Mouse (Mus musculus) E14TG2a.4 (cell line): ENCODE results near the gene Cyb5b.
"Not testable (repeated sequence)": the region's sequence is repeated elsewhere in the genome, so short reads cannot be mapped to it uniquely, and the experiment has no call there.

ENCODE experiments used
- H3K27me3 ChIP-seq: 2 replicates; pipeline ENCODE4 v1.6.1; 2014; ENCODE audit warnings: low read length, control low read depth; ENCODE audit not compliant: insufficient read depth
- H3K36me3 ChIP-seq: 2 replicates; pipeline ENCODE4 v1.6.1; 2014; ENCODE audit warnings: low read length, control low read depth; ENCODE audit not compliant: insufficient read depth
- H3K4me1 ChIP-seq: replicated peaks from 2 replicates; pipeline ENCODE4 v1.6.1; 2014; ENCODE audit warnings: low read depth, low read length, control low read depth
- H3K4me3 ChIP-seq: replicated peaks from 2 replicates; pipeline ENCODE4 v1.5.1; 2014; ENCODE audit warnings: mild to moderate bottlenecking, low read length
- H3K9me3 ChIP-seq: 2 replicates; pipeline ENCODE4 v1.6.1; 2014; ENCODE audit warnings: low read length, control low read depth
- CTCF ChIP-seq: conservative IDR thresholded peaks from 2 replicates; pipeline ENCODE4 v1.5.1; 2014; ENCODE audit warnings: low read length
- NANOG ChIP-seq: IDR thresholded peaks from 2 replicates; pipeline ENCODE4 v1.6.1; 2014; ENCODE audit warnings: borderline replicate concordance, low read length, mixed read lengths
- POU5F1 ChIP-seq: IDR thresholded peaks from 2 replicates; pipeline ENCODE4 v1.6.1; 2014; ENCODE audit warnings: low read length, borderline replicate concordance

Cyb5b gene

GRCm38 (mm10) chr8:107150404-107151157, at the start of gene Cyb5b:
TSS of gene Cyb5b (plus strand) at chr8:107150640.
- peaks cover 4% of the 10 kb centered on the region; the same call in 1 of the 2 replicates for H3K27me3 ChIP-seq
- TF ChIP-seq POU5F1 = no peak
- TF ChIP-seq NANOG = no peak
- no peak for TF ChIP-seq CTCF
- 0 out of 2 replicates have a peak, but pooled peaks cover under 1% of the 10 kb centered on the region for H3K9me3 ChIP-seq
- peaks cover 30% of the 10 kb centered on the region for H3K4me1 ChIP-seq
- peaks cover 31% of the 10 kb centered on the region for H3K36me3 ChIP-seq
- peak within 1 kb of the TSS; percentile 86 for H3K4me3 ChIP-seq

GRCm38 (mm10) chr8:107104547-107104946, 45.9 kb upstream of the Cyb5b start:
- Histone ChIP-seq H3K9me3 (no peaks in the 10 kb centered on the region), H3K36me3 (no peaks in the 10 kb centered on the region), H3K4me3 (no peak overlapping the region), H3K27me3 (no peaks in the 10 kb centered on the region), H3K4me1 (peaks cover 25% of the 10 kb centered on the region)
- TF ChIP-seq CTCF (peak; percentile 76), POU5F1 (no peak)

- peaks cover 53% of the 10 kb centered on the region for H3K4me1 ChIP-seq
- not testable (repeated sequence) for H3K36me3 ChIP-seq
Observed at GRCm38 (mm10) chr8:107108089-107108488, 42.4 kb upstream of the Cyb5b start.

DNA sequence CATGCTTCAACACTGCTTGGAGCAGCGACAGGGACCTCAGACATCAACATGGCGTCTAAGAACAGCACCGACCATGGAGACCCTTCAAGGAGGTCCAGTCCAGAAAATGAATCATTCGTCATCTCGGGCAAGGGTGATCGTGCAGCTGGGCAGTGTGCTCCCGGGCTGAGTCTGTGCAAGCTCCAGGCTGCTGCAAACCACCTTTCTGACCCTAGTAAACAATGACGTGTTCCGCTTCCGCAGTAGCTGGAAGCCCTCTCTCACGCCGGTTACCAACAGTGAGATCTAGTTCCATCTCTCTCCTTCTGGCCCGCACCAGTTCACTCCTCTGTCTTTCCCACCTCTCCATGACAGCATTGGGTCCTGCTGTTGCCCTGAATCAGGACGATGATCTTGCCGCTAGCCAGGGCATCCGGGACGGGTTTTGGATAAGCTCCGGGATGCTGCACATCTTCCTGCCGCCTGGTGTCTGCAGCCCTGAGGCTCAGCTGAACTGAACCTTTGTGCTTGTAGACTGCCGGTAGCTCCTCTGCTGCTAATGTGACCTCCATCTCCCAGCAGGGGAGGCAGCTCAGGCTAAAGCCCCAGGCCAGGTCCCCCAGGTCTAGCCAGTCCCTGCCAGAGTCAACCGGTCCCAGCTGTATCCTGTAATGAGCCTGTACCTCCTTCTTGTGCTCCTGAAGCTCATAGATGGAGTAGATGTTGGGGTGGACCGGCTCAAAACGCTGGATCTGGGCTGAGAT, 41.3 kb upstream of the Cyb5b start:
- TF ChIP-seq NANOG = no peak; the same call in 1 of the 2 replicates
- TF ChIP-seq POU5F1 = no peak
- TF ChIP-seq CTCF = no peak
- H3K4me3 ChIP-seq = peak overlapping the region; percentile 76
- no peaks in the 10 kb centered on the region for H3K36me3 ChIP-seq
- H3K27me3 ChIP-seq = no peaks in the 10 kb centered on the region
- peaks cover 64% of the 10 kb centered on the region for H3K4me1 ChIP-seq
- no peaks in the 10 kb centered on the region for H3K9me3 ChIP-seq

More at GRCm38 (mm10) chr8:107108089-107108488, 42.4 kb upstream of the Cyb5b start:
- TF ChIP-seq CTCF = peak; percentile 30
- H3K4me3 ChIP-seq = peak overlapping the region; percentile 76
- H3K27me3 ChIP-seq, H3K9me3 ChIP-seq: not testable (repeated sequence)

DNA sequence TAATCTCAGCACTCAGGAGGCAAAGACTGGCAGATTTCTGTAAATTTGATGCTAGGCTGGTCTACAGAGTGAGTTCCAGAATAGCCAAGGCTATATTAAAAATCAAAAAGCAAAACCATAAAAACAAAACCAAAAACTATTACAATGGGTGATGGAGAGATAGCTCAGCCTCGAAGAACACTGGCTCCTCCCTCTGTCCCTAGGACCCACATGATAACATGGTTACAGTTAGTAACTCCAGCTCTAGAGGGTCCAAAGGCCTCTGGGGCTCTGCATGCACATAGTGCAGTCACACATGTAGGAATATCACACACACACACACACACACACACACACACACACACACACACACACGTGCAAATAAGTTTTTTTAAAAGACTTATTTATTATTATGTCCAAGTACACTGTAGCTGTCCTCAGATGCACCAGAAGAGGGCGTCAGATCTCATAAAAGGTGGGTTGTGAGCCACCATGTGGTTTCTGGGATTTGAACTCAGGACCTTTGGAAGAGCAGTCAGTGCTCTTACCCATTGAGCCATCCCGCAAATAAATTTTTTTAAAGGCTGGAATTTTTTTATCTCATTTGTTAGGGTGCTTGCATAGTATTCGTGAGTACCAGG, 40.5 kb upstream of the Cyb5b start:
- H3K27me3 ChIP-seq = no peaks in the 10 kb centered on the region
- H3K9me3 ChIP-seq = no peaks in the 10 kb centered on the region
- TF ChIP-seq CTCF (peak; percentile 24), NANOG (no peak)
- H3K36me3 ChIP-seq = no peaks in the 10 kb centered on the region
- peak overlapping the region; percentile 76; the same call in 1 of the 2 replicates for H3K4me3 ChIP-seq
- H3K4me1 ChIP-seq = peaks cover 72% of the 10 kb centered on the region

DNA sequence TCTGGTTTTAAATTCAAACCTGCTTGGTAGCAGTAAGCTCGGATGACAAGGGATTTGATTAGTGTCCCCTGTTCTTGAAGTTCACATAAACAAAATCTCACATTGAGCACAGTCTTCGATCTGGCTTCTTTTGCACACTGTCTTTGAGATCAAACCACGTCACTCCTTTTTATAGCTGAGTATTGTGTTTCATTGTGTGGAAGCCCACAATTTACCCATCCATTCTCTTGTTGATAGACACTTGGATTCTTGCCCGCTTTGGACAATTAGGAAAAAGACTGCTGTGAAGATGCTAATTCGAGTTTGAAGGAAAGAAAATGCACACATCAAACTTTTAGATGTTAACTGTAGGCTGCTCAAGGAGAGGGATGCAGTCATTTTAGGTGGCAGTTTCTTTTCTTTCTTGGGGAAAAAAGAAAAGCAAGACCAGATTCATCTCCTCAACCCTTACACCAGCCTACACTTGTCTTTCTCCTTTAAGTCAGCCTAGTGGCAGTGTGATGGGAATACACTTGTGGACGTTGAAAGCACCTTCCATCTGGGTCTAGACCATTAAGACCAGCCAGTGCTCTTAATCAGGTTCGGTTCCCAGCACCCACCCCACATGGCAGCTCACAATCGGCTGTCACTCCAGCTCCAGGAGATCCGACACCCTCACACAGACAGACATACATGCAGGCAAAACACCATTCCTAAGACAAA, 39.7 kb upstream of the Cyb5b start:
- Histone ChIP-seq H3K4me3 (no peak overlapping the region), H3K4me1 (peaks cover 76% of the 10 kb centered on the region), H3K27me3 (no peaks in the 10 kb centered on the region), H3K9me3 (no peaks in the 10 kb centered on the region), H3K36me3 (no peaks in the 10 kb centered on the region)
- TF ChIP-seq CTCF (no peak), NANOG (peak; percentile 81)

DNA sequence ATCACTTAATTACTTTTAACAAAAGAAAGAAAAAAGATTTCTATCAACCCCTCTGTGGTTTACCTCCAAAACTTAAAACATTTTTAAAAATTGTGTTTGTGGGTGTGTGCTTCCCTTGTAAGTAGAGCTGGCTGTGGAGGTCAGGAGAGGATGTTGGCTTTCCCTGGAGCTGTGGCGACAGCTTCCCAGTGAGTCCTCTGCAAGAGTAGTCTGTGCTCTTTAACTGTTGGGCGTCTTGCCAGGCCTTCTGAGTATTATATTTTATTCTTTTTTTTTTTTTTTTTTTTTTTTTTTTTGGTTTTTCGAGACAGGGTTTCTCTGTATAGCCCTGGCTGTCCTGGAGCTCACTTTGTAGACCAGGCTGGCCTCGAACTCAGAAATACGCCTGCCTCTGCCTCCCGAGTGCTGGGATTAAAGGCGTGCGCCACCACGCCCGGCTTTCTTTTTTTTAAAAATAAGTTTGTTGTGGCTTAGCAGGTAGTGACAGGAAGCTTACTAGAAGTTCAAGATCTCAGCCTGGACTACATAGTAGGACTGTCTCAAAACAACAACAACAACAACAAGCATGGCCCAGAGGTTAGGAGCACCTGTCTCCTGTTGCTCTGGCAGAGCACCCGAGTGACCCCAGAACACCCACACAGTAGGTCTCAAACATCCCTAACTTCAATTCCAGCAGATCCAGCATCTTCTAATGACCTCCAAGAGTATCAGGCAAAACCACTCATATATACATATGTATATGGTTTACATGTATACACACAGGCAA, 38.9 kb upstream of the Cyb5b start:
- TF ChIP-seq NANOG (no peak), POU5F1 (no peak), CTCF (no peak)
- Histone ChIP-seq H3K9me3 (no peaks in the 10 kb centered on the region), H3K36me3 (no peaks in the 10 kb centered on the region), H3K27me3 (no peaks in the 10 kb centered on the region), H3K4me3 (no peak overlapping the region), H3K4me1 (peaks cover 81% of the 10 kb centered on the region)
